Mouse (Mus musculus) megakaryocyte, embryonic 14.5 days (primary cell): Measurements from ENCODE around the gene Ipo8.

Source experiments
- FLI1 ChIP-seq: IDR thresholded peaks from 2 replicates; pipeline ENCODE4 v1.6.1; 2012; ENCODE audit warnings: low read length, inconsistent platforms, mixed read lengths
- GATA1 ChIP-seq: IDR thresholded peaks from 3 replicates; pipeline ENCODE4 v1.6.1; 2012; ENCODE audit warnings: mixed read lengths, low read length, inconsistent platforms, borderline replicate concordance

- TF ChIP-seq GATA1 (no peak), FLI1 (no peak)
Observed at GRCm38 (mm10) chr6:148841760-148842159, 10.5 kb upstream of the Ipo8 start.
